Mouse (Mus musculus) MEL-GATA-1-ER (cell line): Measurements from ENCODE around the gene Msh3.
A peak's percentile ranks its signal among the peaks of the same experiment; 100 is the strongest.
"Not testable (repeated sequence)": the region's sequence is repeated elsewhere in the genome, so short reads cannot be mapped to it uniquely, and the experiment has no call there.

Source experiments
- DNase-seq: peaks from one replicate; pipeline ENCODE4 v3.0.0-alpha.2; 2012; ENCODE audit warnings: low read depth; ENCODE audit errors: extremely low read depth

Msh3 gene

DNA sequence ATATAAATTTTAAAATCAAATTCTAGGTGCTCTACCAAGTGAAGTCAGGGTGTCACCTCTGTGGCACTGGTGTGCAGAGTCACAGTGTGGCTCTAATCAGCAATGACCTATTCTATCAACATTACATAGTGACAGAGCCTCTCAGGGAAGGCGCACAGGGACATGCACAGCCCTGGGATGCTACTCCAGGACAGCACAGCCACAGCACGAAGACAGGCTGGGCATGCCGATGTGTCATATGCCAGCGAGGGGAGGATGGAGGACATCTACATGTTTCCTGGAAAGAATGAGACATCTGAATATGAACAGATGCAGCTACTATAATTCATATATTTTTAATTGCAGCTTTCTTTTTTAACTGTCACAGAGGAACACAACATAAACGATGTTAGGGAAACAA lies 101.0 kb downstream of the Msh3 start:
- DNase-seq = no peak

DNA sequence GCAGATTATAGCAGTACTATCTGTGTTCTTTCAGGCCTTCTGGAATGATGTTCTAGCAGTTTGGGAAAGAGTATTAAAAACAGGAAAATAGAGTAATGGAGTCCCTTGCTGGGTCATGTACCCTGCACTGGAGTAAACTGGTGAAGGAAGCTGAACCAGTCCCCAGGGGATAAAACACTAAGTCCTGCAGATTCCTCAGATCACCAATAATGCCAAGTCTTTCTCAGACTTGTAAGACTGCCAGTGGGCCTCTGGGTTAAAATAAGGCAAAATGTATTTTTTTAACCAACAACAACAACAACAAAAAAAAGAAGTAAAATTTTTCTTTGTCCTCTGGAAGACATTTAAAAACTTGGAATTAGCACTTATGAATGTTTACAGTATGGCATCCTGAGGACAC lies 102.5 kb downstream of the Msh3 start:
- no peak for DNase-seq

DNA sequence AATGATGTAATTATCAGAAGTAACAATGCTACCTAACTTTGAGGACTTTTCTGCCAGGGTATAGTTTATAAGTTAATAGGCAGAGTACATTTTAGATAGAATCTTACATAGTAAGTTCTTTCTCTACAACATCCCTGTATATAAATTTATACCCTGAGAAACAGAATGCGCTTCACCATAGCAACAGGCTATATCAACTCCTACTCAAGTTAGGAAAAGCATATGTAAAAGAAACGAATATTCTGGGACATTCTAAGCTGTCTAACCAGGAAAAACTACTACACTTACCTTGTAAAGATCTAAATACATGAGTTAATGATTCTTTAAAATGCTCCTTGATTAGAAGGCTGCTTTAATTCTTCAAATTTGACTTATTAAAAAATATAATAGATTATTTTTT lies 107.2 kb downstream of the Msh3 start:
- no peak for DNase-seq

- no peak for DNase-seq
These were observed 107.8 kb downstream of the Msh3 start for GRCm38 (mm10) chr13:92246966-92247365.

- no peak for DNase-seq
These were observed 110.1 kb downstream of the Msh3 start for GRCm38 (mm10) chr13:92244731-92245130.

GRCm38 (mm10) chr13:92241426-92241825 lies 113.4 kb downstream of the Msh3 start:
- peak; percentile 11 for DNase-seq

GRCm38 (mm10) chr13:92237887-92238286 lies 116.9 kb downstream of the Msh3 start:
- no peak for DNase-seq

GRCm38 (mm10) chr13:92237016-92237415 lies 117.8 kb downstream of the Msh3 start:
- DNase-seq = no peak

DNA sequence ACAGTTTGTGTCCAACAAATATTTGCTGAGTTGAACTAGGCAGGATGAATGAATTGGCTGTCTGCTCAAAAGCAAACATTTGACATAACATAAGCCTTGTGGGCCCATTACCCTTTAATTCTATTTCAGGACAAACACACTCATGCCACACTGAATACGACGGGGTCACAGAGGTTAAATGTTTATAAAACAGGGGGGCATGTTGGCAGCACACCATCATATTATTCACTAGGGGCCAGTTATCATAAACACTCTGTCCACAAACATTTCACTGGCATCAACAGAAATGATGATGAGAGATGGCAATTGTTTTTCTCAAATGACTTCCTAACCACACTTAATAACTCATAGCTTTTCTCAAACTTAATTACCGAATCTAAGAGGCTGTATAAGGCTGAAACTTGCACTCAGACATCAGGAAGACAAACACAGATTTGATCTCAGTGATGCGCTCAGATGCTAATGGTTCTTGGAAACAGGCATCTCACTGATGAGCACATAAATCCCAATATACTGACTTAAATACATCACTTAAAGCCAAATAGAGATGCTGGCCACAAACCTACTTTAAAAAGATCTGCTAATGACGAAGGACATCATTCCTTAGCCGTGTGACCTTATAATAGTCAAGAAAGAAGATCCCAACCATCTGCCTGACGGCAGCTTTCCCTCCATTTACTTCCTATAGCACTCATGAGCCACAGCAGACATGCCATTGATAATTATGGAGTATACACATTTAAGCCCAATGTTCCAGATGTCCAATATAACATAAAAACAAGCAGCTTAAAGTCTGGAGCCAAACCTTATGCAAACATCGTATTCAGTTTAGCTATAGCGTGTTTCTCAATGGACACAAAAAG lies 122.5 kb downstream of the Msh3 start:
- no peak for DNase-seq

DNA sequence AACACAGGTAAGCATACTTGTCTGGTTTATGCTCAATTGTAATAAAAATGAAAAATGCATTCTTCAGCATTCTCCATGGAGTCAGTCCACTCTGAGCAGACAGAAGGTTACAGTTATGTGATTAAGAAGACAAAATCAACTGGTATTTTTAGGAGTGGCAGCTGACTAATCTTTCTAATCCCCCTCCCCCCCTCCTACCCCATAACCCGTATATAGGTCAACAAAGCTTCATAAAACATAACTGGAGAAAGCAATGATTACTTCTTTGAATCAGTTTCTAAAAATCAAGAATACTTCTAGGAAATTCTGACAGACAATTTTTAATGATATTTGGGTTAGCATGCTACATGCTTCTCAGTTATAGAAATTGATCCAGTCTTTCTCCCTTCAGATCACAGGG lies 126.8 kb downstream of the Msh3 start:
- no peak for DNase-seq

- DNase-seq = no peak
These were observed 131.2 kb downstream of the Msh3 start for GRCm38 (mm10) chr13:92223567-92223966.

- DNase-seq = no peak
These were observed 132.0 kb downstream of the Msh3 start for GRCm38 (mm10) chr13:92222763-92223162.

DNA sequence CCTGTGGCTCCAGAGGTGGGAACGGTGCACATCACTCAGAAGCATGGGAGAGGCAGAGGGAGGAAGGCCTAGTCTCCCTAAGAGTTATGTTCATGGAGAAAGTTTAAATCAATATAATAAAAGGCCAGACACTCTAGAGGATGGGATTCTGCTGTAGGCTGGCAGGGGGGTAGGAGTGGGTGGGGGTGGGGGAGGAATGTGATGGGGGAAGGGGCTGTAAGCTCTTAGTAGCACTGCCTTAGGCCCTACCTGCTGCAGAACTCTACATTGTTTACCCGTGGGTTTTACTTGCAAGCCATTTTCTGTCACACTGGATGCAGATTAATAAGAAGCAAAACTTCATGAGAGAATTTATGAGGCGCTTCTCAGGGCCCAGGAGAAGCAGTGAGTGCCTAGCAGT lies 135.0 kb downstream of the Msh3 start:
- DNase-seq = no peak

GRCm38 (mm10) chr13:92217216-92217615 lies 137.6 kb downstream of the Msh3 start:
- DNase-seq = no peak

DNA sequence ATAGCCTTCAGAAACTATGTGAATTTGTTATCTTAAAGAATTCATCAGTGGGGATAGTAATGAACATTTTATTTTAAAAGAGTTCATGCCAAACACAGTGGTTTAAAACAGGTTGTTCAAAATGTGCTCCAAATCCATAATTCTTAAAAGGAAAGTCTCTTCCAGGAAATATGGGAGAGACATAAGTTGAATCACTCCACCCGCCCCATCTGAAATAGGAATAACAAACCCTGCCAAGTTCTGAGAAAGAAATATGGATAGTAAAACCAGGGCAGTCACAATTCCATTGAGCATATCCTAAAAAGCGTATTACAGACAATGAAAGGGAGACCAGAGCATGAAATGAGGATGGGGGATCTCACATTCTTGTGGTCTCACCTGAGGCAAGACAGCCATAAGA lies 157.9 kb downstream of the Msh3 start:
- DNase-seq = no peak

DNA sequence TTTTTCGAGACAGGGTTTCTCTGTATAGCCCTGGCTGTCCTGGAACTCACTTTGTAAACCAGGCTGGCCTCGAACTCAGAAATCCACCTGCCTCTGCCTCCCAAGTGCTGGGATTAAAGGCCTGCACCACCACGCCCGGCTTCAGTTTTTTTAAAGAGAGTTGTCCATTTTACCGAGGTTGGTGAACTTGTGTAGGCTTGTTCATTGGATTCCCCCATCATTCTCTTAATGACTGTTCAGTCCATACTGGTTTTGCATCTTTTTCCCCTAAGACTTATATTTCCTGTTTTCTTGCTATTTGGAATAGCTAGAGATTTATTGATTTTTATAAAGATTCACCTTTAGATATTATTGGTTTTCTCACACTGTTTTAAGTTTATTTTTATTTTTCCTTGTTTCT lies 161.0 kb downstream of the Msh3 start:
- DNase-seq = not testable (repeated sequence)

- DNase-seq = not testable (repeated sequence)
These were observed 182.1 kb downstream of the Msh3 start for GRCm38 (mm10) chr13:92172686-92173085.
